Mouse (Mus musculus) lung, adult 2 months (tissue): Measurements from ENCODE around the gene Mllt3.

Source experiments
- CTCF ChIP-seq: fragments of 200-500 bp; IDR thresholded peaks from 2 replicates; pipeline ENCODE4 v1.5.1; 2011; ENCODE audit warnings: mild to moderate bottlenecking, low read length, control low read depth; ENCODE audit not compliant: insufficient read depth
- POLR2A ChIP-seq: fragments of 200-500 bp; IDR thresholded peaks from 2 replicates; pipeline ENCODE4 v1.6.1; 2011; ENCODE audit warnings: low read depth, mild to moderate bottlenecking, control low read depth, low read length, borderline replicate concordance; ENCODE audit errors: extremely low read depth

GRCm38 (mm10) chr4:87984589-87984988 lies 48.6 kb downstream of the Mllt3 start:
- TF ChIP-seq CTCF, result no peak
- no peak for TF ChIP-seq POLR2A
